ENCODE assay signal across 8 mouse cellular contexts in genomic region chr2:62411211-62412080, GRCm38 (mm10). TPM values are rescaled to one million over a fixed set of nuclear protein-coding genes. Genes with fewer than 3 reads are reported as not detected.
DNase-seq lines count a peak whose midpoint lies in the region; ATAC-seq and TF ChIP-seq lines count a peak whose summit lies in the region.

No protein-coding gene starts in this region.

- peak; percentile 24 for DNase-seq in gastrocnemius, adult 18-20 months (ENCODE audit: low spot score)
- no peak for DNase-seq in gastrocnemius, postnatal 25 days
- DNase-seq in gastrocnemius, postnatal 4 days (ENCODE audit: low spot score in 2 of 2), result peak; percentile 26 to 68
- DNase-seq in kidney, adult 18-20 months, result peak; percentile 80
- peak; percentile 87 for DNase-seq in lung, embryonic 14.5 days
- peak; percentile 76 for DNase-seq in yolk sac, embryonic 10.5 days (ENCODE audit: low spot score)

- H3K36me3 ChIP-seq in lung, embryonic 14.5 days (ENCODE audit: insufficient read depth), result no peaks in the 10 kb centered on the region
- H3K36me3 ChIP-seq in neural tube, embryonic 15.5 days, result no peaks in the 10 kb centered on the region

- H3K4me3 ChIP-seq in bone marrow, adult 2 months (replicated peaks; ENCODE audit: control insufficient read depth, low read depth, low read length), result peak overlapping the region; percentile 70
- peak overlapping the region; percentile 42 for H3K4me3 ChIP-seq in lung, embryonic 14.5 days (ENCODE audit: low read depth, low read length)
- peak overlapping the region; percentile 40 for H3K4me3 ChIP-seq in neural tube, embryonic 15.5 days (replicated peaks)

- H3K9ac ChIP-seq in lung, embryonic 14.5 days, result peak overlapping the region; percentile 52
- H3K9ac ChIP-seq in neural tube, embryonic 15.5 days (replicated peaks), result peak overlapping the region; percentile 31

- 2% methylated on average over 47 of the region's 47 CpGs for WGBS in bone marrow, adult 2 months
- WGBS in lung, embryonic 14.5 days, result 5% methylated on average over 47 of the region's 47 CpGs
- WGBS in neural tube, embryonic 15.5 days, result 5% methylated on average over 47 of the region's 47 CpGs

- peaks cover 2% of the 10 kb centered on the region; the same call in 1 of the 2 replicates for H3K4me1 ChIP-seq in bone marrow, adult 2 months (ENCODE audit: control insufficient read depth, insufficient read depth, low read length)
- H3K4me1 ChIP-seq in lung, embryonic 14.5 days (ENCODE audit: insufficient read depth), result no peaks in the 10 kb centered on the region
- H3K4me1 ChIP-seq in neural tube, embryonic 15.5 days, result peaks cover 10% of the 10 kb centered on the region

- peak; percentile 93 for ATAC-seq in lung, embryonic 14.5 days (ENCODE audit: insufficient read depth)
- peak; percentile 53; the same call in 1 of the 2 replicates for ATAC-seq in neural tube, embryonic 15.5 days (ENCODE audit: low FRiP score)

- H3K9me3 ChIP-seq in lung, embryonic 14.5 days (ENCODE audit: low read depth, low read length), result no peaks in the 10 kb centered on the region
- H3K9me3 ChIP-seq in neural tube, embryonic 15.5 days (replicated peaks), result no peaks in the 10 kb centered on the region

- peak overlapping the region; percentile 90 for H3K27ac ChIP-seq in bone marrow, adult 2 months (ENCODE audit: control insufficient read depth, insufficient read depth, low read depth, low read length, poor library complexity)
- peak overlapping the region; percentile 61 for H3K27ac ChIP-seq in lung, embryonic 14.5 days (ENCODE audit: low read depth)
- no peak overlapping the region for H3K27ac ChIP-seq in neural tube, embryonic 15.5 days (replicated peaks)

- peak; percentile 80 for TF ChIP-seq POLR2A in bone marrow, adult 2 months (IDR thresholded peaks at IDR 0.05; ENCODE audit: borderline replicate concordance, control insufficient read depth, low read depth, low read length)

- H3K4me2 ChIP-seq in lung, embryonic 14.5 days, result peak overlapping the region; percentile 85
- peak overlapping the region; percentile 88 for H3K4me2 ChIP-seq in neural tube, embryonic 15.5 days

- no peak for TF ChIP-seq CTCF in bone marrow, adult 2 months (IDR thresholded peaks at IDR 0.05; ENCODE audit: control insufficient read depth, insufficient read depth, low read length)
- TF ChIP-seq CTCF in lung, embryonic 14.5 days (IDR thresholded peaks at IDR 0.05; ENCODE audit: low read depth), result 0 out of 2 replicates have a peak, but pooled peaks have one; percentile 3

- H3K27me3 ChIP-seq in lung, embryonic 14.5 days (ENCODE audit: insufficient read depth, low read length), result no peaks in the 10 kb centered on the region
- H3K27me3 ChIP-seq in neural tube, embryonic 15.5 days (replicated peaks), result peaks cover 10% of the 10 kb centered on the region; the same call in 1 of the 2 replicates

RNA-seq across cellular contexts. Expression of gene Dpp4, which starts 0.6 kb away (rescaled TPM):
- 1 to 10 TPM; 2.2 to 2.8 TPM for total RNA-seq in gastrocnemius, adult 18-20 months (2021)
- 1 to 10 TPM; 4.5 to 7.0 TPM for total RNA-seq in gastrocnemius, postnatal 25 days (2021)
- 6.1 and 8.0 TPM in 2 replicates for polyA plus RNA-seq in bone marrow, adult 2 months (2011; ENCODE audit: insufficient read depth, insufficient read length, low replicate concordance, missing spikeins)
- total RNA-seq in gastrocnemius, postnatal 4 days (2021), result 10 to 100 TPM; 15.6 to 17.5 TPM
- 23.7 and 25.3 TPM in 2 replicates for polyA plus RNA-seq in lung, embryonic 14.5 days (2014; fragmentation: Nextera tagmentation; extraction: Ambion mirVana)
- 2.4 and 17.8 TPM in 2 replicates for polyA plus RNA-seq in neural tube, embryonic 15.5 days (2015; fragmentation: Nextera tagmentation; extraction: Ambion mirVana)
